Mouse (Mus musculus): Measurements from ENCODE around the gene Gm49395. TPM values are rescaled to one million over a fixed set of nuclear protein-coding genes. Genes with fewer than 3 reads are reported as not detected.

Gene Gm49395
- polyA plus RNA-seq, 2 experiments, result 1.4 to 7.3 TPM

DNA sequence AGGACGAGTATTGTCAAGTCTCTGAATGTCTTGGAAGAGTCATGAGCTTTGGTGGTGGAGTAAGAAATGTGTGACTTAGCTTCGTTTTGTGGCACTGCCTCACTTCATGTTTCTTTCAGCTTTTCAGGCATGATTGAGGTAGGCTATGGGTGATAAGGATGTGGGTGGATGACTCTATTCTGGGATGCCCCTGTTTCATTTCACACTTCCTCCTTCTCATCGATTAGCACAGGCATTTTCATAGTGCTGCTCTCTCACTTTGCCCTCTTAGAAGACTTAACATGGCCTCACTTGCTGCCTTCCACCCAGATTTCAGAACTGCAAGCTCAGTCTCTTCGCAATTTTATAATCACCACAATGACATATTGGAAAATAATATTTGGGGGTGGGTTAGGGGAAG lies 102.1 kb downstream of the Gm49395 start:
- Histone ChIP-seq H3K4me2 (replicated peaks; ENCODE audit: low read depth, low read length, severe bottlenecking) (no peak overlapping the region), H3K9me3 (ENCODE audit: control insufficient read depth, low read length) (no peaks in the 10 kb centered on the region), H3K4me1 (ENCODE audit: control insufficient read depth, insufficient read depth, low read length) (peaks cover 4% of the 10 kb centered on the region; the same call in 1 of the 2 replicates), H3K36me3 (ENCODE audit: control insufficient read depth, insufficient read depth, low read length) (no peaks in the 10 kb centered on the region), H3K4me3 (replicated peaks; ENCODE audit: low read length) (no peak overlapping the region), H3K9ac (ENCODE audit: low read depth, low read length, severe bottlenecking) (no peak overlapping the region), H3K27me3 (ENCODE audit: control insufficient read depth, insufficient read depth, low read length) (no peaks in the 10 kb centered on the region), H3K27ac (replicated peaks; ENCODE audit: low read depth, low read length) (no peak overlapping the region)
- no peak for TF ChIP-seq POLR2A (IDR thresholded peaks at IDR 0.05; ENCODE audit: borderline replicate concordance, extremely low read depth, insufficient read depth, insufficient read length)
- DNase-seq (ENCODE audit: low spot score), result no peak
- no peak for ATAC-seq (ENCODE audit: low FRiP score, low read depth)
- WGBS, result 92% methylated on average over 4 of the region's 4 CpGs

DNA sequence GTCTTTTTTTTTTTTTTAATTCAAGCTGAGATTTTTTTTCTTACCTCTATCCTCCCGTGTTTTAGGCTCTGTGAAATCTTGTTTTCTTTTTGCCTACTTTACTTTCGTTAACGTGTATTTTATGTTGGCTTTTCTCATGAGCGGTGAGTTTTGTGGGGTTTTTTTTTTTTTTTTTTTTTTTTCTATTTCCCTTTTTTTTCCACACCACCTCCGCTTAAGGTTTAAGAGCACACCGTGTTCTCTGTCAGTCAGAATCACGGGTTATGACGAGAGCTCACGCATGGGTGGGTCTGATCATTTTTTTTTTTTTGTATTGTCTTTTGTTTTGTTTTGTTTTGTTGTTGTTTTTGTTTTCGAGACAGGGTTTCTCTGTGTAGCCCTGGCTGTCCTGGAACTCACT lies 103.6 kb downstream of the Gm49395 start:
- H3K27ac ChIP-seq (replicated peaks; ENCODE audit: low read depth, low read length), result no peak overlapping the region
- H3K27me3 ChIP-seq (ENCODE audit: control insufficient read depth, insufficient read depth, low read length), result no peaks in the 10 kb centered on the region
- TF ChIP-seq POLR2A (IDR thresholded peaks at IDR 0.05; ENCODE audit: borderline replicate concordance, extremely low read depth, insufficient read depth, insufficient read length), result no peak
- H3K9ac ChIP-seq (ENCODE audit: low read depth, low read length, severe bottlenecking), result no peak overlapping the region
- ATAC-seq (ENCODE audit: low FRiP score, low read depth) (no peak), DNase-seq (ENCODE audit: low spot score) (no peak)
- no peaks in the 10 kb centered on the region for H3K36me3 ChIP-seq (ENCODE audit: control insufficient read depth, insufficient read depth, low read length)
- H3K4me2 ChIP-seq (replicated peaks; ENCODE audit: low read depth, low read length, severe bottlenecking), result no peak overlapping the region
- H3K9me3 ChIP-seq (ENCODE audit: control insufficient read depth, low read length), result no peaks in the 10 kb centered on the region
- no peaks in the 10 kb centered on the region for H3K4me1 ChIP-seq (ENCODE audit: control insufficient read depth, insufficient read depth, low read length)
- WGBS, result 85% methylated on average over 10 of the region's 10 CpGs
- no peak overlapping the region for H3K4me3 ChIP-seq (replicated peaks; ENCODE audit: low read length)

DNA sequence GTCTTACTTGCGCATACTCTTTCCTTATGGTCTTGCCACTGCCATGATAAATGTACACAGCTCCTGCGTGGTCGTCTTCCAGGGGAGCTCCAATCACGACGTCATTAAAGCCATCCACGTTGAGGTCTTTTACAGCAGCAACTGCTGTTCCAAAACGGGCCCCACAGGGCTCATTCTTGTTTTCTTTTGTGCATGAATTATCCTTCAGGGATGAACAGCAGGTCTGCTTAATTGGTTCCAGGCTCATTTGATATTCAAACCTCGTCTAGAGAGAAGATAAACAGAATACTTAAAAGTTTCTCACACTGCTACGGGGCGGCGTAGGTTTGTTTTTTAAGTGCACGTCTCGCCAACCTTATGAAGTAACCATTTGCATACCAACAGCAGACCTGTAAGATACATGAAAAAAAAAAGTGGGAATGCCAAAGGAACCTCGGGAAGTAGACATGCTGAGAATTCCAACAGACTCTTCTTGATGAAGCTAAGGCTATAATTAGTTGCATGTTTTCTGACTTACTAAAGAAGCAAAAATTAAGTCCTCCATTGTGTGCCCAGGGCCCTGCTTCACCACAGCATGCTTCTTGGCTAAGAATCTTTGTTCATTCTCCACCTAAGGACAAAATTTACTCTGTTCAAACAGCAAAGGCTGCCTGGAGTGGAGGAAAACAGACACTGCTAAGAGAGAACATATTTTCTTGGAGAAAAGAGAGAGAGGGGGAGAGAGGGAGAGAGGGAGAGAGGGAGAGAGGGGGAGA lies 109.3 kb downstream of the Gm49395 start:
- 23% methylated on average over 14 of the region's 14 CpGs for WGBS
- no peak overlapping the region; the same call in 1 of the 2 replicates for H3K4me2 ChIP-seq (replicated peaks; ENCODE audit: low read depth, low read length, severe bottlenecking)
- no peak overlapping the region for H3K4me3 ChIP-seq (replicated peaks; ENCODE audit: low read length)
- no peaks in the 10 kb centered on the region for H3K27me3 ChIP-seq (ENCODE audit: control insufficient read depth, insufficient read depth, low read length)
- H3K27ac ChIP-seq (replicated peaks; ENCODE audit: low read depth, low read length), result no peak overlapping the region
- no peaks in the 10 kb centered on the region for H3K9me3 ChIP-seq (ENCODE audit: control insufficient read depth, low read length)
- H3K9ac ChIP-seq (ENCODE audit: low read depth, low read length, severe bottlenecking), result no peak overlapping the region
- no peaks in the 10 kb centered on the region for H3K36me3 ChIP-seq (ENCODE audit: control insufficient read depth, insufficient read depth, low read length)
- H3K4me1 ChIP-seq (ENCODE audit: control insufficient read depth, insufficient read depth, low read length), result no peaks in the 10 kb centered on the region
- ATAC-seq (ENCODE audit: low FRiP score, low read depth) (no peak), DNase-seq (ENCODE audit: low spot score) (no peak)
- no peak for TF ChIP-seq POLR2A (IDR thresholded peaks at IDR 0.05; ENCODE audit: borderline replicate concordance, extremely low read depth, insufficient read depth, insufficient read length)

DNA sequence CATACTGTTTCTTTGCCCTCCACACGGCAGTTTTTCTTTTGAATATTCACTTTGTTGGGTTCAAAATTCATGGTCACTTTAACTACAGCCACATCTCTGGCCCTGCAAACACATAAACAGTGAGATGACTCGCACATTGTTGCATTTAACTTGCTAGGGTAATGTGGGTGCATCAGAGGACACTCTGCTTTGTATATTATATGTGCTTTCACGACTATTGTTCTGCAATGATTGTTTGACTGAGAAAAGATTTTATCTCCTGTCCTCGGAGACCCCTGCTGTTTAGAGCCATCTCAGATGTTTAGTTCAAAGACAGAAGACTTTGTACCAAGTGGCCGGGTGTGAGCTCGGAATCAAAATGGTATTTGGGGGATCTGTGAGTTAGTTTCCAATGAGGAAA lies 114.1 kb downstream of the Gm49395 start:
- no peak for ATAC-seq (ENCODE audit: low FRiP score, low read depth)
- Histone ChIP-seq H3K27ac (replicated peaks; ENCODE audit: low read depth, low read length) (no peak overlapping the region), H3K36me3 (ENCODE audit: control insufficient read depth, insufficient read depth, low read length) (no peaks in the 10 kb centered on the region), H3K4me2 (replicated peaks; ENCODE audit: low read depth, low read length, severe bottlenecking) (no peak overlapping the region), H3K9me3 (ENCODE audit: control insufficient read depth, low read length) (no peaks in the 10 kb centered on the region), H3K4me1 (ENCODE audit: control insufficient read depth, insufficient read depth, low read length) (no peaks in the 10 kb centered on the region), H3K4me3 (replicated peaks; ENCODE audit: low read length) (no peak overlapping the region), H3K9ac (ENCODE audit: low read depth, low read length, severe bottlenecking) (no peak overlapping the region), H3K27me3 (ENCODE audit: control insufficient read depth, insufficient read depth, low read length) (no peaks in the 10 kb centered on the region)
- TF ChIP-seq POLR2A (IDR thresholded peaks at IDR 0.05; ENCODE audit: borderline replicate concordance, extremely low read depth, insufficient read depth, insufficient read length), result no peak
- DNase-seq (ENCODE audit: low spot score), result no peak
- WGBS, result 61% methylated on average over 6 of the region's 6 CpGs

DNA sequence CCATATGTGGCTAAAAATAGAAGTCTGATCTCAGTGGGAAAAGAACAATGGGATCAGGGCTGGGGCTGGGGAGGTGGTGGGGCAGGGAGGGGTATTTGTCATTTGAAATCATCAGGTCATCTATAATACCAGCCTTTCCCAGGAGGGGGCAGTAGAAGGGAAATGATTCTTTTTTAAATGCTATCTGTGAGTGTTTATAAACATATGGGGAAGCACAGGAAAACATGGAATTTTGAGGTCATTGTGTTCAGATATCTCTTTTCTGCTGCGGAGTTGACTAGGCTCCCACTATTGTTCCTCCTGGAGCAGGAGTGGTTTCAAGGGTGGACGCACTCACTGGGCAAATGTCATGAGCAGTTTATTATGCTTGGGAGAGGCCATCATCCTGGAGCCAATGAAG lies 114.6 kb downstream of the Gm49395 start:
- Histone ChIP-seq H3K27me3 (ENCODE audit: control insufficient read depth, insufficient read depth, low read length) (no peaks in the 10 kb centered on the region), H3K4me3 (replicated peaks; ENCODE audit: low read length) (no peak overlapping the region), H3K36me3 (ENCODE audit: control insufficient read depth, insufficient read depth, low read length) (no peaks in the 10 kb centered on the region), H3K4me2 (replicated peaks; ENCODE audit: low read depth, low read length, severe bottlenecking) (no peak overlapping the region), H3K4me1 (ENCODE audit: control insufficient read depth, insufficient read depth, low read length) (no peaks in the 10 kb centered on the region), H3K27ac (replicated peaks; ENCODE audit: low read depth, low read length) (no peak overlapping the region), H3K9ac (ENCODE audit: low read depth, low read length, severe bottlenecking) (no peak overlapping the region), H3K9me3 (ENCODE audit: control insufficient read depth, low read length) (no peaks in the 10 kb centered on the region)
- WGBS, result 80% methylated on average over 2 of the region's 2 CpGs
- no peak for TF ChIP-seq POLR2A (IDR thresholded peaks at IDR 0.05; ENCODE audit: borderline replicate concordance, extremely low read depth, insufficient read depth, insufficient read length)
- no peak for ATAC-seq (ENCODE audit: low FRiP score, low read depth)
- no peak for DNase-seq (ENCODE audit: low spot score)

Other genes starting within 250 kb of the Gm49395 start
- 3.3 and 3.8 TPM in 2 replicates for gene Itga2, start 169.8 kb downstream of the Gm49395 start, polyA plus RNA-seq (2012; rRNA removed)
- gene Itga2, start 169.8 kb downstream of the Gm49395 start, polyA plus RNA-seq (2014; fragmentation: Nextera tagmentation; extraction: Ambion mirVana), result 3.6 and 3.9 TPM in 2 replicates
- gene Pelo, start 11.7 kb downstream of the Gm49395 start, polyA plus RNA-seq (2012; rRNA removed), result 37.4 and 37.8 TPM in 2 replicates
- gene Pelo, start 11.7 kb downstream of the Gm49395 start, polyA plus RNA-seq (2014; fragmentation: Nextera tagmentation; extraction: Ambion mirVana), result 7.3 and 7.4 TPM in 2 replicates
- gene Itga1, start within 50 bp of the Gm49395 start, polyA plus RNA-seq (2012; rRNA removed), result 4.5 and 4.7 TPM in 2 replicates
- gene Itga1, start within 50 bp of the Gm49395 start, polyA plus RNA-seq (2014; fragmentation: Nextera tagmentation; extraction: Ambion mirVana), result 8.4 and 11.9 TPM in 2 replicates